Comparison of ENCODE assay signal across 34 mouse cellular contexts in genomic region chr17:8836292-8836691, GRCm38 (mm10).
"Had no signal": no experiment of that assay in that cellular context is flagged by ENCODE, and none has a peak within 500 bp of the region (broad histone marks: within the 10 kb centered on the region; RNA-seq: fewer than 3 reads in every experiment).

No protein-coding gene starts in this region.

- DNase-seq: heart, postnatal 10 days; heart, postnatal 14 days; heart, postnatal 36 days; heart, postnatal 4 days; kidney, adult 11 months; kidney, adult 18-20 months; kidney, adult 2 months; kidney, adult 8-10 months; kidney, adult 9 months; kidney, postnatal 10 days; kidney, postnatal 14 days; kidney, postnatal 25 days; kidney, postnatal 36 days; kidney, postnatal 4 days; layer of hippocampus, adult 9-11 months; layer of hippocampus, postnatal 36 days had no signal

- H3K27me3 ChIP-seq: heart, embryonic 12.5 days; heart, embryonic 13.5 days; heart, embryonic 15.5 days; hindbrain, embryonic 12.5 days; hindbrain, embryonic 13.5 days; hindbrain, embryonic 15.5 days; intestine, embryonic 15.5 days; kidney, embryonic 15.5 days had no signal

- H3K4me3 ChIP-seq: heart, embryonic 10.5 days; heart, embryonic 12.5 days; heart, embryonic 13.5 days; heart, embryonic 15.5 days; hindbrain, embryonic 10.5 days; hindbrain, embryonic 12.5 days; hindbrain, embryonic 13.5 days; hindbrain, embryonic 15.5 days; intestine, embryonic 15.5 days; kidney, embryonic 15.5 days; layer of hippocampus, adult 2 months; left cerebral cortex, adult 2 months had no signal

- ATAC-seq: hindbrain, postnatal 0 days; inflammation-experienced regulatory T-cells, adult 6 months; intestine, embryonic 15.5 days; intestine, embryonic 16.5 days; intestine, postnatal 0 days had no signal

- H3K27ac ChIP-seq: heart, embryonic 10.5 days; heart, embryonic 13.5 days; heart, embryonic 15.5 days; hindbrain, embryonic 10.5 days; hindbrain, embryonic 12.5 days; hindbrain, embryonic 13.5 days; hindbrain, embryonic 15.5 days; hindbrain, postnatal 0 days; intestine, embryonic 15.5 days; kidney, embryonic 15.5 days; kidney, postnatal 0 days; layer of hippocampus, adult 2 months; left cerebral cortex, adult 2 months had no signal

- H3K9ac ChIP-seq: heart, embryonic 12.5 days; heart, embryonic 13.5 days; heart, embryonic 15.5 days; hindbrain, embryonic 12.5 days; hindbrain, embryonic 13.5 days; hindbrain, embryonic 15.5 days; intestine, embryonic 15.5 days; kidney, embryonic 15.5 days had no signal

- H3K36me3 ChIP-seq: heart, embryonic 10.5 days; heart, embryonic 12.5 days; heart, embryonic 13.5 days; heart, embryonic 15.5 days; hindbrain, embryonic 10.5 days; hindbrain, embryonic 12.5 days; hindbrain, embryonic 13.5 days; hindbrain, embryonic 15.5 days; intestine, embryonic 15.5 days; kidney, embryonic 15.5 days had no signal

- H3K4me1 ChIP-seq: heart, embryonic 15.5 days; intestine, embryonic 15.5 days had no signal

- H3K9me3 ChIP-seq: heart, embryonic 10.5 days; heart, embryonic 12.5 days; heart, embryonic 13.5 days; heart, embryonic 15.5 days; hindbrain, embryonic 10.5 days; hindbrain, embryonic 12.5 days; hindbrain, embryonic 13.5 days; hindbrain, embryonic 15.5 days; intestine, embryonic 15.5 days; kidney, embryonic 15.5 days had no signal

- H3K4me2 ChIP-seq: heart, embryonic 11.5 days; heart, embryonic 12.5 days; heart, embryonic 13.5 days; heart, embryonic 15.5 days; hindbrain, embryonic 12.5 days; hindbrain, embryonic 13.5 days; hindbrain, embryonic 15.5 days; intestine, embryonic 15.5 days; kidney, embryonic 15.5 days had no signal
